Mouse (Mus musculus): Measurements from ENCODE around the gene Gm21974. TPM values are rescaled to one million over a fixed set of nuclear protein-coding genes. Genes with fewer than 3 reads are reported as not detected.
A peak's percentile ranks its signal among the peaks of the same experiment; 100 is the strongest.

Gene Gm21974
- polyA plus RNA-seq, 1 experiment from 2014 or later: not detected

DNA sequence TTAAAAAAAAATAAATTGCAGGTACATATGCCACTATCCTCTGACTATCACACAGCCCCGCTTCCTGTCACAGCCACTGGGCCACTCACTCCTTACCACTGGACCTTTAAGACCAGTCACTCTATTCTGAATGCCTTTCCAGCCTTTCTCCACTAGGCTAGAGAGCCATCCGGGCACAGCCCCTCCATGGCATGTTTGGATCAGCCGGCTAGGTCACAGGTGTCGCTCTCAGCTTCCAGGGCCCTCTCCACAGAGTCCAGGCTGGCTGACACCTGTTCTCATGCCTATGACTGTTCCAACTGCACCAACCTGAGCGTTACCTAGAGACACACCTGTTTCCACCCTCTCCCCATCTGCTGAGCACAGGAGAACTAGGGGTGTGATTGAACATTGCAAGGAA is 33.3 kb upstream of the Gm21974 start:
- peaks cover 41% of the 10 kb centered on the region for H3K4me1 ChIP-seq
- H3K9me3 ChIP-seq: no peaks in the 10 kb centered on the region
- ATAC-seq (ENCODE audit: insufficient read depth, low FRiP score, low read depth): no peak
- peak overlapping the region; percentile 51 for H3K4me2 ChIP-seq
- peak overlapping the region; percentile 95 for H3K27ac ChIP-seq
- H3K4me3 ChIP-seq (replicated peaks): peak overlapping the region; percentile 47
- 0 out of 2 replicates have a peak overlapping the region, but pooled peaks have one; percentile 46 for H3K9ac ChIP-seq
- peaks cover 8% of the 10 kb centered on the region; the same call in 1 of the 2 replicates for H3K36me3 ChIP-seq
- WGBS: 42% methylated on average over 5 of the region's 5 CpGs
- no peaks in the 10 kb centered on the region for H3K27me3 ChIP-seq (replicated peaks)

DNA sequence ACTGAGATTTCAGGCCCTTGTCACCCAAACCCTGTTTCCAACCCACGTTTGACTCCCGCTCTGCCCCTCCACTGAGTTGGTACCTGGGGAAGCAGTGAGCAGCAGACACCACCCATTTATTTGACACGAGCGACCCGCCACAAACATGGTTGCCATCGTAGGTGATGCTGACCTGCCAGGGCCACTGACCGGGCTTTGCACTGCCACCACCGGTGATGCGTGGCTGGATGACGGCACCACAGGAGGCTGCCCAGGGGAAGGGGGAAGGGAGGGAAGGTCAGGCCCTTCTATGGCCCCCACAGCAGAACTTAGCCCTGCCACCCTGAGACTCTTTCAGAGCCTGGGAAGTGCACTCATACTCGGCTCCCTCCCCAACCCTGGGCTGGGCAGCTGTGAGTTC is 32.5 kb upstream of the Gm21974 start:
- Histone ChIP-seq H3K9ac (no peak overlapping the region), H3K27me3 (replicated peaks) (no peaks in the 10 kb centered on the region), H3K27ac (peak overlapping the region; percentile 93; the same call in 1 of the 2 replicates), H3K36me3 (peaks cover 8% of the 10 kb centered on the region; the same call in 1 of the 2 replicates), H3K4me2 (peak overlapping the region; percentile 51), H3K9me3 (no peaks in the 10 kb centered on the region), H3K4me3 (replicated peaks) (peak overlapping the region; percentile 47; the same call in 1 of the 2 replicates), H3K4me1 (peaks cover 34% of the 10 kb centered on the region)
- ATAC-seq (ENCODE audit: insufficient read depth, low FRiP score, low read depth): no peak
- WGBS: 77% methylated on average over 11 of the region's 11 CpGs

DNA sequence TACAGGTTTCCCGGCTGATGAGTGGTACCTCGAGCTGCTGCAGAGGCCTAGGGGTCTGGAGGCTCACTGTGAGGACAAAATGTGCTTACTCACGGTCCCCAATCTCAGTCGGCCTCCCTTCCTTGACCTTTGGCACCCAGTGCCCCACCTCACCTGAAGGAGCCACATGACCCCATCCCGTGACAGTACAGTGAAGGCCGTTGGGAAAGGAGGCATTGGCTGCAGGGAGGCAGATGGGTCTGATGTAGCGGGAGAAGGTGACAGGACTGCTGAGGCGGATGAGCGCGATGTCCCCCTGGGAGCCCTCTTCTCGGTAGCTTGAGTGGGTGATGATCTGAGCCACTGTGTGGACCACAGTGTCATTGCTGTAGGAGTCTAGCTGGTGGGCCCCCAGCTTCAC is 31.6 kb upstream of the Gm21974 start:
- H3K4me1 ChIP-seq: peaks cover 30% of the 10 kb centered on the region

DNA sequence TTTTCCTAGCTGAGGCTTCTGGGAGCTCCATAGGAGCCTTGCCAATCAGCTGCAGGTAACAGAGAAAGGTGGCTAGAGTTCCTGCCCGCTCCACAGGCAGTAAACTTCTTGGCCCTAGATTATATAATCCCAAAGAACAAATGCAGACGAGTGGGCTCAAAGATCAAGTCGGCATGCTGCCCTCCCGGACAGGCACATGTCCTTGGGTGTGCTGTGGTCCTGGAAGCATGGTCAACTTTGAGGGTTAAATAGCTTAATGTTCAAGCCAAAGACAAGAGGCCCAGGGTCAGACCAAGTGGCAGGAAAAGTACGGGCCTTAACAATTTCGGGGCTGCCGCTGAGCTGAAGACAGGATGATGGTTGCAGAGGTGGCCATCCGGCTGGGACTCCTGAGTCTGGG is 30.8 kb upstream of the Gm21974 start:
- WGBS: 73% methylated on average over 8 of the region's 8 CpGs
- peaks cover 8% of the 10 kb centered on the region; the same call in 1 of the 2 replicates for H3K36me3 ChIP-seq
- H3K4me3 ChIP-seq (replicated peaks): no peak overlapping the region
- peak overlapping the region; percentile 93 for H3K27ac ChIP-seq
- H3K4me1 ChIP-seq: peaks cover 23% of the 10 kb centered on the region
- no peaks in the 10 kb centered on the region for H3K27me3 ChIP-seq (replicated peaks)
- H3K9me3 ChIP-seq: no peaks in the 10 kb centered on the region
- H3K9ac ChIP-seq: no peak overlapping the region
- ATAC-seq (ENCODE audit: insufficient read depth, low FRiP score, low read depth): no peak
- peak overlapping the region; percentile 20 for H3K4me2 ChIP-seq

More for the DNA sequence above, 31.6 kb upstream of the Gm21974 start:
- peak overlapping the region; percentile 20 for H3K4me2 ChIP-seq
- no peaks in the 10 kb centered on the region for H3K9me3 ChIP-seq
- H3K9ac ChIP-seq: no peak overlapping the region
- 74% methylated on average over 11 of the region's 11 CpGs for WGBS
- no peak overlapping the region for H3K4me3 ChIP-seq (replicated peaks)
- H3K36me3 ChIP-seq: peaks cover 8% of the 10 kb centered on the region; the same call in 1 of the 2 replicates
- no peak for ATAC-seq (ENCODE audit: insufficient read depth, low FRiP score, low read depth)
- no peaks in the 10 kb centered on the region for H3K27me3 ChIP-seq (replicated peaks)
- peak overlapping the region; percentile 93 for H3K27ac ChIP-seq

DNA sequence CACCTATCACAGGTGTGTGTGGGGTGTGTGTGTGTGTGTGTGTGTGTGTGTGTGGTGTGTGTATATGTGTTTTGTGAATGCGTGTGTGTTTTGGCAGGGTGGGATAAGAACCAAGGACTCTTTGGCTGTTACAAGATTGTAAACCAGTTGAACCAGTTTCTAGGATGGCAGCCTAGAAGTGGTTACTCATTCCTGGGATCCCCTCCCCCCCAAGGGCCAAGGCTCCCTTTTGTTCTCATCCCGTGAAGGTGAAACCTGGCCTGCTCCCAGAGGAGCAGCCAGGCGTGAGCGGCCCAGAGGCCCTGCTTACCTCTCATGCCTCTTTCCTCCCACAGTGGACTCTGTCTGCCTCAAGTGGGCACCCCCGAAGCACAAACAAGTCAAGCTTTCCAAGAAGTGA is 30.0 kb upstream of the Gm21974 start:
- Histone ChIP-seq H3K9me3 (no peaks in the 10 kb centered on the region), H3K27me3 (replicated peaks) (no peaks in the 10 kb centered on the region), H3K36me3 (peaks cover 8% of the 10 kb centered on the region; the same call in 1 of the 2 replicates), H3K27ac (peak overlapping the region; percentile 93), H3K4me3 (replicated peaks) (no peak overlapping the region), H3K4me2 (no peak overlapping the region), H3K9ac (no peak overlapping the region), H3K4me1 (peaks cover 22% of the 10 kb centered on the region)
- peak; percentile 76 for ATAC-seq (ENCODE audit: insufficient read depth, low FRiP score, low read depth)
- WGBS: 66% methylated on average over 5 of the region's 5 CpGs

DNA sequence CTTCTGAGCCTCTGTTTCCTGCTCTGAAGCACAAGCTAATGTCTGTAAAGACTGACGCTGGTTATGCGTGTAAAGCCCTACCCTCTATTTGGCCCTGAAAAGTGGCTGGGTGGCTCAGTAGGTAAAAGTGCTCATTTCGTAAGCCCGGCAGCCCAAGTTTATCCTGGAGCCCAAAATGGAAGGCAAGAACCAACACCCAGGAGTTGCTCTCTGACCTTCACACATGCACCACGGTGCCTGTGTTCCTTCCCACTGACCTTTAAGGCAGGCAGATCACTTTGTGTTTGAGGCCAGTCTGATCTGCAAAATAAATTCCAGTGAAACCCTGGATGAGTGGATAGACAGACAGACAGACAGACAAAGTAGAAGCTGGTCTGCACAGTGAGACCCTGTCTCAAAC is 28.5 kb upstream of the Gm21974 start:
- no peak overlapping the region for H3K9ac ChIP-seq
- H3K4me1 ChIP-seq: peaks cover 22% of the 10 kb centered on the region
- peak overlapping the region; percentile 78; the same call in 1 of the 2 replicates for H3K27ac ChIP-seq

DNA sequence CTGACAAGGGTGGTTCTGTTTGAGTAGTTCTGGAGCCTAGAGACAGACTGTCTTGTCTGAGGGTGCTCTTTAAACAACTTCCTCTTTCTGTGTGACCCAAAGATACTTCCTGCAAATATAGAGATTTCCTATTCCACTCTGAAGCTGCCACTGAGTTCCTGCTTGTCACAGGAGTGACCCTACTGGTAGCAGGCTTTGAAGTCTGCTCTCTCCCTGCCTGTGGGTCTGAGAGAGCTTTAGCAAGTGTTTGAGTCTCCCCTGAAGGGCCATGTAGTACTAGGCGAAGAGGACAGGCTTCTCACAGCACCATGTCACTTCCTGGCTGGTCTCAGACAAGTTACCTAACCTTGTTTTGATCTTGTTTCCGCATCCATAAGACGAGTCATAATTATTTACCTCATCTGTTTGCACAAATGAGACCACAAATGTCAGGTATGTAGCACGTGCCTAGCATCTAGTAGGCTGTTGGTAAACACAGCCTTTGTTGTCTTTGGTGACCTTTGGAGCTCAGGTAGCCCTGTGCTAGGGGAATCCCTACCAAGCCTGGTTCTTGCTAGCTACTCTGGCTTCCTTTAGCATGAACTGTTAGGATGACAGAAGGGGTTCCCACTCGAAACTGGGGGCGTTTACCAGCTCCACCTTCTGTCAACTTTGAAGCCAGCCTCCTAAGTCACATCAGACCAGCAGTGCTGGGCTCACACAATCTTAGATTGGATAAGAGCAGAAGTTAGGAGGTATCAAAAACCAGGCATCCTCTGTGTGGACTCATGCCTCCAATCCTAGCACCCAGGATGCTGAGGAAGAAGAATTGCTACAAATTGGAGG is 27.4 kb upstream of the Gm21974 start:
- Histone ChIP-seq H3K36me3 (peaks cover 8% of the 10 kb centered on the region; the same call in 1 of the 2 replicates), H3K9me3 (no peaks in the 10 kb centered on the region), H3K27me3 (replicated peaks) (no peaks in the 10 kb centered on the region), H3K27ac (peak overlapping the region; percentile 78), H3K4me2 (no peak overlapping the region), H3K9ac (no peak overlapping the region), H3K4me3 (replicated peaks) (no peak overlapping the region), H3K4me1 (peaks cover 18% of the 10 kb centered on the region)
- 59% methylated on average over 6 of the region's 6 CpGs for WGBS
- no peak for ATAC-seq (ENCODE audit: insufficient read depth, low FRiP score, low read depth)

More for the DNA sequence above, 28.5 kb upstream of the Gm21974 start:
- no peak for ATAC-seq (ENCODE audit: insufficient read depth, low FRiP score, low read depth)
- no peaks in the 10 kb centered on the region for H3K9me3 ChIP-seq
- H3K4me3 ChIP-seq (replicated peaks): no peak overlapping the region
- H3K36me3 ChIP-seq: peaks cover 8% of the 10 kb centered on the region; the same call in 1 of the 2 replicates
- H3K4me2 ChIP-seq: no peak overlapping the region
- no peaks in the 10 kb centered on the region for H3K27me3 ChIP-seq (replicated peaks)
- WGBS: 75% methylated on average over 5 of the region's 5 CpGs

DNA sequence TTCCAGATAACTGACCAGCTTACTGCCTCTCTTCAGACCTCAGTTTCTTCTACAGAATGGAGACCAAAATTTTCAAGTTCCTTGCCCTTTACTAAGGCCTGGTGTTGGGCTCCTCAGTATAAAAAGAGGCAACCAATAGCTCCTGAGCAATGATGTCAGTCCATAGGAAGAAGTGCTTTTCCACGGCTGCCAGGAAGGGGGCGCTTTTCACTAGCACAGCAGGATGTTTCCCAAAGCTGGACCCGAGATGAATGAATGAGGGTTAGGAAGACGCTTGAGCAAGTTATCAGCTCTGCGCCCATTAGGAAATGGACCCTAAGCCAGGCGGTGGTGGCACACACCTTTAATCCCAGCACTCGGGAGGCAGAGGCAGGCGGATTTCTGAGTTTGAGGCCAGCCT is 26.3 kb upstream of the Gm21974 start:
- WGBS: 64% methylated on average over 8 of the region's 8 CpGs
- ATAC-seq (ENCODE audit: insufficient read depth, low FRiP score, low read depth): no peak
- Histone ChIP-seq H3K27me3 (replicated peaks) (no peaks in the 10 kb centered on the region), H3K9me3 (no peaks in the 10 kb centered on the region), H3K9ac (no peak overlapping the region), H3K4me2 (no peak overlapping the region), H3K27ac (no peak overlapping the region), H3K4me1 (peaks cover 11% of the 10 kb centered on the region), H3K4me3 (replicated peaks) (no peak overlapping the region), H3K36me3 (peaks cover 8% of the 10 kb centered on the region; the same call in 1 of the 2 replicates)

DNA sequence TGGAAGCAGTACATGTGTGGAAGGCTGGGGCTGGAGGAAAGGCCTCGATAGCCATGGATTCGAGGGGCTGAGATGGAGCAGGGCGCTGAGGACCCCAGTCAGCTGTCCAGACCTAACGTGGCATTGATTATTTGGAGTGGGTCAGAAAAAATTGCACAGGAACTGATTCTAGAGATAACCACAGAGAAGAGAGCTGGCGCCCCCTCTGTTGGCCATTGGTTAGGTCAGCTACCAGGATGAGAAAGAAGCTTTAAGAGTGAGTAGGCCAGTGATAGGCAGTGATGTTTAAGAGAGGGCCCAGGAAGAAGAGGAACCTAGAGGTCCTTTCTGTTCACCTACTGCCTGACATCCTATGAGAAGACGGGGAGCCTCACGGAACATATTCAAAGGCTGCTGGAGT is 24.0 kb upstream of the Gm21974 start:
- Histone ChIP-seq H3K27me3 (replicated peaks) (no peaks in the 10 kb centered on the region), H3K9ac (no peak overlapping the region), H3K27ac (no peak overlapping the region), H3K4me3 (replicated peaks) (no peak overlapping the region), H3K9me3 (no peaks in the 10 kb centered on the region), H3K4me1 (peaks cover 3% of the 10 kb centered on the region), H3K4me2 (no peak overlapping the region), H3K36me3 (peaks cover 12% of the 10 kb centered on the region; the same call in 1 of the 2 replicates)
- WGBS: 69% methylated on average over 7 of the region's 7 CpGs
- no peak for ATAC-seq (ENCODE audit: insufficient read depth, low FRiP score, low read depth)

DNA sequence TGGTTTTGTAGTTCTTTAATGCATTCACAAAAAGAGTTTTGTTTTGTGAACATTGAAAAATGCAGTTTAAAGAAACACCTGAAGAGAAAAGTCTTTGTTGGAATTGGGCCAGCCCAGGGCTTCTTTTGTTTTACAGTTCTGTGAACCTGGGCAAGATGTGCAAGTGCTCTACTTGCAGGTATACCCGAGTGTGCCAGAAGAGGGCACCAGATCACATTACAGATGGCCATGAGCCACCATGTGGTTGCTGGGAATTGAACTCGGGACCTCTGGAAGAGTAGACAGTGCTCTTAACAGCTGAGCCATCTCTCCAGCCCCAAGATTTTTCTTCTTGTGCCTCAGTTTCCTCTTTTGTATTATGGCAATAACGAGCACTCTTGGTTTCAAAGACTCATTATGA is 22.9 kb upstream of the Gm21974 start:
- Histone ChIP-seq H3K9ac (no peak overlapping the region), H3K27me3 (replicated peaks) (no peaks in the 10 kb centered on the region), H3K36me3 (peaks cover 12% of the 10 kb centered on the region; the same call in 1 of the 2 replicates), H3K4me1 (no peaks in the 10 kb centered on the region; the same call in 1 of the 2 replicates), H3K4me3 (replicated peaks) (no peak overlapping the region), H3K27ac (no peak overlapping the region), H3K9me3 (no peaks in the 10 kb centered on the region), H3K4me2 (no peak overlapping the region)
- ATAC-seq (ENCODE audit: insufficient read depth, low FRiP score, low read depth): no peak
- 56% methylated on average over 3 of the region's 3 CpGs for WGBS

DNA sequence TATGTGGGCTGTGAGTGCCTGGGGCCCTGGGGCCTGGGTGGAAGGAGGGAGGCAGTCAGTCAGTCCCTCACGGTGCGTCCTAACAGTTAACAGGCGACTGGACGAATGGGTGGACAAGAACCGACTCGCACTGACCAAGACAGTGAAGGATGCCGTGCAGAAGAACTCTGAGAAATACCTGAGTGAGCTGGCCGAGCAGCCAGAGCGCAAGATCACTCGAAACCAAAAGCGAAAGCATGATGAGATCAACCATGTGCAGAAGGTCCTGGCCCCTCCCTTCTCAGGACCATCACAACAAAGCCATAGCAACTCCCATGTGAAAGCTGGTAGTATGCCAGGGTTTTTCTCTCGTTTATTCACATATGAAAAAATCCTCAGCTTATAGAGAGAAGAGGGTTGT is 20.0 kb upstream of the Gm21974 start:
- no peak overlapping the region for H3K27ac ChIP-seq
- 0 out of 2 replicates have a peak, but pooled peaks cover 4% of the 10 kb centered on the region for H3K4me1 ChIP-seq
- H3K9ac ChIP-seq: no peak overlapping the region
- H3K36me3 ChIP-seq: peaks cover 12% of the 10 kb centered on the region; the same call in 1 of the 2 replicates
- WGBS: 91% methylated on average over 12 of the region's 12 CpGs
- H3K4me2 ChIP-seq: no peak overlapping the region
- H3K27me3 ChIP-seq (replicated peaks): no peaks in the 10 kb centered on the region
- no peak for ATAC-seq (ENCODE audit: insufficient read depth, low FRiP score, low read depth)
- no peaks in the 10 kb centered on the region for H3K9me3 ChIP-seq
- no peak overlapping the region for H3K4me3 ChIP-seq (replicated peaks)

DNA sequence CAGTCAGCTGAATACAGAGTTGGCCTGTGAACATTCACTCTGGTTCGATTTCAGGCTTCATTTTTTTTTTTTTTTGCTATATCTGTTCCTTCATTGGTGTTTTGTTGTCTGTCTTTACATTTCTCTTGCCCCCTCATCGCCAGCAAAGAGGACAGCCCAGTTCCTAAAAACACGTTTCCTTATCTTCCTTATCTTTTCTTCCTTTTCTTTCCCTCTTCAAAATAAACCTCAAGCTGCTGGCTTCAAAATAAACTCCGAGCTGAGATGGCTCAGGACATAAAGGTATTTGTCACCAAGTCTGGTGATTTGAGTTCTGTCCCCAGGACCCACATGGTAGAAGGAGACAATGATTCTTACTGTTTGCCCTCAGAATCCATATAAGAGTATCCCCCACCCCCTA is 17.7 kb upstream of the Gm21974 start:
- H3K27ac ChIP-seq: peak overlapping the region; percentile 90
- H3K4me1 ChIP-seq: 0 out of 2 replicates have a peak, but pooled peaks cover 4% of the 10 kb centered on the region
- H3K27me3 ChIP-seq (replicated peaks): no peaks in the 10 kb centered on the region
- H3K4me2 ChIP-seq: peak overlapping the region; percentile 65
- H3K9me3 ChIP-seq: no peaks in the 10 kb centered on the region
- H3K4me3 ChIP-seq (replicated peaks): peak overlapping the region; percentile 81
- 20% methylated on average over 4 of the region's 4 CpGs for WGBS
- no peak for ATAC-seq (ENCODE audit: insufficient read depth, low FRiP score, low read depth)
- peak overlapping the region; percentile 73; the same call in 1 of the 2 replicates for H3K9ac ChIP-seq
- H3K36me3 ChIP-seq: peaks cover 32% of the 10 kb centered on the region

Data from stomach, embryonic 15.5 days (tissue).